Mouse (Mus musculus): ENCODE results near the gene Gm21962. TPM values are rescaled to one million over a fixed set of nuclear protein-coding genes. Genes with fewer than 3 reads are reported as not detected.
"Not testable (repeated sequence)": the region's sequence is repeated elsewhere in the genome, so short reads cannot be mapped to it uniquely, and the experiment has no call there.

Gene Gm21962
- not detected in 2 replicates for polyA plus RNA-seq (2014; fragmentation: Nextera tagmentation; extraction: Ambion mirVana)

DNA sequence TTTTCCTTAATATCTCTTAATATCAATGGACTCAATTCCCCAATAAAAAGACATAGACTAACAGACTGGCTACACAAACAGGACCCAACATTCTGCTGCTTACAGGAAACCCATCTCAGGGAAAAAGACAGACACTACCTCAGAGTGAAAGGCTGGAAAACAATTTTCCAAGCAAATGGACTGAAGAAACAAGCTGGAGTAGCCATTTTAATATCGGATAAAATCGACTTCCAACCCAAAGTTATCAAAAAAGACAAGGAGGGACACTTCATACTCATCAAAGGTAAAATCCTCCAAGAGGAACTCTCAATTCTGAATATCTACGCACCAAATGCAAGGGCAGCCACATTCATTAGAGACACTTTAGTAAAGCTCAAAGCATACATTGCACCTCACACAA is at the start of gene Gm21962:
Gene Gm21962, plus strand, starts transcription at position 301 of the 400 bp plus-strand sequence.
- not testable (repeated sequence) for H3K27me3 ChIP-seq (ENCODE audit: control insufficient read depth, insufficient read depth, low read length); H3K27ac ChIP-seq (ENCODE audit: low read depth, low read length); H3K36me3 ChIP-seq (ENCODE audit: control insufficient read depth, insufficient read depth, low read length); H3K4me1 ChIP-seq (ENCODE audit: control insufficient read depth, insufficient read depth, low read length); H3K4me3 ChIP-seq (ENCODE audit: low read depth, low read length); ATAC-seq (ENCODE audit: low read depth); H3K9ac ChIP-seq (replicated peaks; ENCODE audit: low read depth, low read length); H3K4me2 ChIP-seq (ENCODE audit: low read depth, low read length); H3K9me3 ChIP-seq (ENCODE audit: control insufficient read depth, low read length)
- WGBS: no CpG with 5 or more reads among the region's 3 CpGs

DNA sequence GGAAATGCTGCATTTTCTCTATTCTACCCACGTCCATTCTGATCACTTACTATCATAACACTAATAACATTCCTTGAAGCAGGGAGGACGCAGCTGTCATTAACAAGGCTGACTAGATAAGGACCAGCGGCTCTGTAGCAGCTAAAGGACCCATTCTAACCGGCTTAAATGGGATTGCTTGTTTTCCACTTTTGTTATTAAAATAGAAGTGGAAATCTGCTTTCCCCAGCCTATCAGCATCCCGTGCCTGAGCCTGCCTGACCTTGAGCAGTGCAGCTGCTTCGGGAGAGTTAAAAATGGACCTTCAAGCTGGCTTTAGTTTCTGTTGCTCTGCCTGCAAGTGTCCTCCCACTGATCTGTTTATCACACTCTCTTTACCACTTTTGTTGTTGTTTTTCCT is 49.2 kb upstream of the Gm21962 start:
- Histone ChIP-seq H3K27me3 (ENCODE audit: control insufficient read depth, insufficient read depth, low read length) (peaks cover 3% of the 10 kb centered on the region), H3K4me3 (ENCODE audit: low read depth, low read length) (no peak overlapping the region), H3K9ac (replicated peaks; ENCODE audit: low read depth, low read length) (no peak overlapping the region), H3K27ac (ENCODE audit: low read depth, low read length) (no peak overlapping the region), H3K36me3 (ENCODE audit: control insufficient read depth, insufficient read depth, low read length) (no peaks in the 10 kb centered on the region), H3K9me3 (ENCODE audit: control insufficient read depth, low read length) (no peaks in the 10 kb centered on the region), H3K4me1 (ENCODE audit: control insufficient read depth, insufficient read depth, low read length) (no peaks in the 10 kb centered on the region), H3K4me2 (ENCODE audit: low read depth, low read length) (no peak overlapping the region)
- 49% methylated on average over 6 of the region's 6 CpGs for WGBS
- no peak for ATAC-seq (ENCODE audit: low read depth)

DNA sequence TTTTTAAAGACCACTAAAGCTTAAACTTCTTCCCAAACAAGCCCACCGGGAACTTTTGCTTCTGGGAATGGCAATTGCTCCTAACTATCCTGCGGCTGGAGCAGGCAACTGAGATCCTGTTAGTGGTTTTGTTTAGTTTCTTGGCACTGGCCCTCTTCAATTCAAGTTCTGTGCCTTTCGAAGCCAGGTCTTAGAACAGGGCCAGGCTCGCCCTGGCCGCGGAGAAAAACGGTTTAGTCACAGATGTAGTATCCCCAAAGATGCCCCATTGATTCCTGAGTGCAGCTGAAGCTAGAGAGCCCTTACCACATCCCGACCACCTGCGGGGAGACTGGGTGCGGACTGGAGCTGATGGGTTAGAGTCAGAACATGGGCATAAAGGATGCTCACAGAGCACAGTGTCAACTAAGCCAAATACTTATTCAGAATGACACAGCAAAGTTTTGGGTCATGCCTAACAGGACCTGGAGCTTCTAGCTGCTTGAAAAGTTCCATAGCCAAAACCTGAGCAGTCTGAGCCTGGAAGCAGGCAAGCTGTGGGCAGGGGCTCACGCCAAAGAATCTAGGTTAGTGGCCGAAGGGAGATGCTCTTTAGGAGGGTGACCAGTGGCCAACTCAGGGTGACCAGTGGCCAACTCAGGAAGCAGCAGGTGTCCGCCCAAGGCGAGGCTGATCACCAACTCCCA is 48.3 kb upstream of the Gm21962 start:
- Histone ChIP-seq H3K36me3 (ENCODE audit: control insufficient read depth, insufficient read depth, low read length) (no peaks in the 10 kb centered on the region), H3K27me3 (ENCODE audit: control insufficient read depth, insufficient read depth, low read length) (peaks cover 3% of the 10 kb centered on the region), H3K9ac (replicated peaks; ENCODE audit: low read depth, low read length) (peak overlapping the region; percentile 50; the same call in 1 of the 2 replicates), H3K4me1 (ENCODE audit: control insufficient read depth, insufficient read depth, low read length) (no peaks in the 10 kb centered on the region), H3K27ac (ENCODE audit: low read depth, low read length) (no peak overlapping the region), H3K4me2 (ENCODE audit: low read depth, low read length) (peak overlapping the region; percentile 69), H3K9me3 (ENCODE audit: control insufficient read depth, low read length) (no peaks in the 10 kb centered on the region), H3K4me3 (ENCODE audit: low read depth, low read length) (peak overlapping the region; percentile 42)
- ATAC-seq (ENCODE audit: low read depth): peak; percentile 62
- WGBS: 27% methylated on average over 14 of the region's 14 CpGs

DNA sequence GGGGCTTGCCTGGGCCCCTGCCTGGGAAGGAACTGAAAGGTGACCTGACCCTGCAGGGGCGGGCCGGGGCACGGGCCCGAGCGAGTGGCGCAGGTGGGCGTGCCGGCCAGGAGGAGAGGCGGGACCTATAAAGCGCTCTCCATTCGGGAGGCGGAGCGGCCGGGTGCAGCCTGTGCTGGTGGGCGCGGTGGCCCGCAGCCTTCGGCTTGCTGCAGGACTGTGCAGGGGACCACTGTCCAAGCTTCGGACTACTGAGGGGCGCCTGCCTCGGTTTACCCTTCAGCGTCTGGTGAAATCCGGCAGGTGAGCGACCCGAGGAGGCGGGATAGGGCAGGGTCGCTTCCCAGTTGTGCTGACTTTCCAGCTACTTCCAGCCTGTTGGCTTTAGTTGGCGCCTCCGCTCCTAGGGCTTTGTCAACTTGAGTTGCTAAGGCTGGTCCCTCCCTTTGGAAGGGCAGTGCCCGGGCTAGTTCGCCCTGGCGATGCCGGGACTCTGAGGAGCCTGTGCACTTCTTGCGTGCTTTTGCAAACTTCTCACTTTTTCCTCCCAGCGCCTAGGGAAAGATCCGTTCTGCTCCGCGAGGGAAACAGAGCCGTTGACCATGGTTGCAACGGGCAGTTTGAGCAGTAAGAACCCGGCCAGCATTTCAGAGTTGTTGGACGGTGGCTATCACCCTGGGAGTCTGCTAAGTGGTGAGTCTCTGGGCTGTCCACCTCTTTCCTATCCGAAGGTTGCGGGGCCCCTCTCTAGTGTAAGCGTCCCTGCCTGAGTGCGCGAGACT is 47.6 kb upstream of the Gm21962 start:
- peak overlapping the region; percentile 69 for H3K4me2 ChIP-seq (ENCODE audit: low read depth, low read length)
- H3K4me1 ChIP-seq (ENCODE audit: control insufficient read depth, insufficient read depth, low read length): no peaks in the 10 kb centered on the region
- ATAC-seq (ENCODE audit: low read depth): peak; percentile 93
- WGBS: 1% methylated on average over 47 of the region's 47 CpGs
- peak overlapping the region; percentile 50 for H3K9ac ChIP-seq (replicated peaks; ENCODE audit: low read depth, low read length)
- H3K27me3 ChIP-seq (ENCODE audit: control insufficient read depth, insufficient read depth, low read length): peaks cover 3% of the 10 kb centered on the region
- H3K27ac ChIP-seq (ENCODE audit: low read depth, low read length): no peak overlapping the region
- peak overlapping the region; percentile 42 for H3K4me3 ChIP-seq (ENCODE audit: low read depth, low read length)
- no peaks in the 10 kb centered on the region for H3K9me3 ChIP-seq (ENCODE audit: control insufficient read depth, low read length)
- no peaks in the 10 kb centered on the region for H3K36me3 ChIP-seq (ENCODE audit: control insufficient read depth, insufficient read depth, low read length)

DNA sequence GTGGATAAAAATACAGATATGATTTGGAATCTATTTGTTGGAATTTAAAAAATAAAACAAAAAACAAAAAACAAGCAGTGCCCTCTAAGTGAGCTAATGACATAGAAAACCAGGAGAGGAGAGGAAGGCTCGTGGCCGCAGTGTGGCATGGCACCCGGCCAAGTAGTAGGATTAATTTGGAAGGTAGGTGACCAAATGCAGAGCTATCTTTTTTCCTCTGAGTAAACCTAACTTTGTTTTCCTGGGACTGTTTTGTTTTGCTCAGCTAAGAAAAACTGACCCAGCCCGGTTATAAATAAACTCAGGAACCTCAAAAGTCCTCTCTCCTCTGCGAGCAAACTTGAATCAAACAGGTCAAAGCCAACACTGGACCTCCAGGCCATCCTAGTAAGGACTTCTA is 46.3 kb upstream of the Gm21962 start:
- no peak for ATAC-seq (ENCODE audit: low read depth)
- H3K27me3 ChIP-seq (ENCODE audit: control insufficient read depth, insufficient read depth, low read length): peaks cover 3% of the 10 kb centered on the region
- H3K4me2 ChIP-seq (ENCODE audit: low read depth, low read length): peak overlapping the region; percentile 26; the same call in 1 of the 2 replicates
- peak overlapping the region; percentile 42; the same call in 1 of the 2 replicates for H3K4me3 ChIP-seq (ENCODE audit: low read depth, low read length)
- H3K36me3 ChIP-seq (ENCODE audit: control insufficient read depth, insufficient read depth, low read length): no peaks in the 10 kb centered on the region
- no peaks in the 10 kb centered on the region for H3K9me3 ChIP-seq (ENCODE audit: control insufficient read depth, low read length)
- H3K4me1 ChIP-seq (ENCODE audit: control insufficient read depth, insufficient read depth, low read length): no peaks in the 10 kb centered on the region
- no peak overlapping the region for H3K27ac ChIP-seq (ENCODE audit: low read depth, low read length)
- no peak overlapping the region for H3K9ac ChIP-seq (replicated peaks; ENCODE audit: low read depth, low read length)
- WGBS: 77% methylated on average over 5 of the region's 5 CpGs

DNA sequence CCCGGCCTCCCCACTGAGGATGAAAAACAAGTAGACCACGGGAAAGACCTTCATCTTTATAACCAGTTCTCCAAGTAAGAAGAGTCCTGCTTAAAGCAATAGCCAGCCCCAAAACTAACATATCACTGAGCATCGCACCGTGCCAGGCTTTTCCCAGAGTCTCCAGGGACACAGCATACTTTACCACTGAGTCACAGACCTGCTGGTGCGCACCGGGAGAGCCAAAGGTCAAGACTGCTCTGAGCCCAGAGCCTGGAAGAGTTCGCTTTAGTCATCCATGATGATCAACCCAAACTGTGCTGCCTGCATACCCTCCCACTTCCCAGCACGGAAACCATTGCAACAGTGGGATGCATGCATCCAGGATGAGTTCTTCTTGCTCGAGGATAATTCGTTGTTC is 37.6 kb upstream of the Gm21962 start:
- no peaks in the 10 kb centered on the region for H3K9me3 ChIP-seq (ENCODE audit: control insufficient read depth, low read length)
- H3K36me3 ChIP-seq (ENCODE audit: control insufficient read depth, insufficient read depth, low read length): no peaks in the 10 kb centered on the region
- H3K9ac ChIP-seq (replicated peaks; ENCODE audit: low read depth, low read length): no peak overlapping the region
- no peak overlapping the region for H3K27ac ChIP-seq (ENCODE audit: low read depth, low read length)
- no peaks in the 10 kb centered on the region for H3K27me3 ChIP-seq (ENCODE audit: control insufficient read depth, insufficient read depth, low read length)
- no peaks in the 10 kb centered on the region for H3K4me1 ChIP-seq (ENCODE audit: control insufficient read depth, insufficient read depth, low read length)
- ATAC-seq (ENCODE audit: low read depth): no peak
- no peak overlapping the region for H3K4me2 ChIP-seq (ENCODE audit: low read depth, low read length)
- H3K4me3 ChIP-seq (ENCODE audit: low read depth, low read length): no peak overlapping the region
- 93% methylated on average over 10 of the region's 10 CpGs for WGBS

DNA sequence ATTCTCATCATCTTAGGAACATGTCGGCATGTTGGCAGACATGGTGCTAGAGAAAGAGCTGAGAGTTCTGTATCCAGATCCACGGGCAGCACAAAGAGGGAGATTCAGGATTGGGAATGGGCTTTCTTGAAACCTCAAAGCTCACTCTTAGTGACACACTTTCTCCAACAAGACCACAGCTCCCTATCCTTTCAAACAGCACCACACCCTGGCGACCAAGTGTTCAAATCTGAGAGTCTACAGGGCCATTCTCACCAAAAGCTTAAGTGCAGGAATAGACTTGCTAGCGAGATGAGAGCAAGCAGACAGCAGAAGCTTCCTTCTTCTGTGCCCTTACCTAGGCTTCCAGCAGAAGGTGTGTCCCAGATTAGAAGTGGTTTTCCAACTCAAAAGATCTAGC is 34.8 kb upstream of the Gm21962 start:
- no peak overlapping the region for H3K4me3 ChIP-seq (ENCODE audit: low read depth, low read length)
- no peaks in the 10 kb centered on the region for H3K27me3 ChIP-seq (ENCODE audit: control insufficient read depth, insufficient read depth, low read length)
- no peaks in the 10 kb centered on the region for H3K4me1 ChIP-seq (ENCODE audit: control insufficient read depth, insufficient read depth, low read length)
- H3K4me2 ChIP-seq (ENCODE audit: low read depth, low read length): no peak overlapping the region
- no peak overlapping the region for H3K27ac ChIP-seq (ENCODE audit: low read depth, low read length)
- H3K9me3 ChIP-seq (ENCODE audit: control insufficient read depth, low read length): no peaks in the 10 kb centered on the region
- 86% methylated on average over 4 of the region's 4 CpGs for WGBS
- ATAC-seq (ENCODE audit: low read depth): no peak
- no peak overlapping the region for H3K9ac ChIP-seq (replicated peaks; ENCODE audit: low read depth, low read length)
- no peaks in the 10 kb centered on the region for H3K36me3 ChIP-seq (ENCODE audit: control insufficient read depth, insufficient read depth, low read length)

DNA sequence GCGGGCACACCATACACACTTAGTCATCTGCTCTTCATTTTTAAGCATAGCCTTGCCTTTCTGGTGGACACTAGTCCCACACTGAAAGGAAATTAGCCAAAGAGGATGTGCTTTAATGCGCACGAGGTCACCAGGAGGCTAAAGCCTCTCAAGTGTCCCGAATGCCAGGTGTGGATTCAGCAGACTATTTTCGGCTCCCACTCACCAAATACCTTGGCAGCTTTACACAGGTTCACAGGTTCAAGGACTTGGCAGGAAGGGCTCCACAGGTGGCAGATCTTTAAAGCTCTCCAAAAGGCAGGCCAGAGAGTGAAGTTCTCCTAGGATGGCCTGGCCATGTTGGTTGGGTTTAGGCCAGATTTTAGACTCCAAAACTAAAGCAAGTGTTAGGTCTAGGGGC is 30.1 kb upstream of the Gm21962 start:
- Histone ChIP-seq H3K27ac (ENCODE audit: low read depth, low read length) (no peak overlapping the region), H3K27me3 (ENCODE audit: control insufficient read depth, insufficient read depth, low read length) (no peaks in the 10 kb centered on the region), H3K9me3 (ENCODE audit: control insufficient read depth, low read length) (no peaks in the 10 kb centered on the region), H3K36me3 (ENCODE audit: control insufficient read depth, insufficient read depth, low read length) (no peaks in the 10 kb centered on the region), H3K4me1 (ENCODE audit: control insufficient read depth, insufficient read depth, low read length) (no peaks in the 10 kb centered on the region), H3K4me3 (ENCODE audit: low read depth, low read length) (no peak overlapping the region), H3K9ac (replicated peaks; ENCODE audit: low read depth, low read length) (no peak overlapping the region), H3K4me2 (ENCODE audit: low read depth, low read length) (no peak overlapping the region)
- ATAC-seq (ENCODE audit: low read depth): no peak
- 94% methylated on average over 5 of the region's 5 CpGs for WGBS

DNA sequence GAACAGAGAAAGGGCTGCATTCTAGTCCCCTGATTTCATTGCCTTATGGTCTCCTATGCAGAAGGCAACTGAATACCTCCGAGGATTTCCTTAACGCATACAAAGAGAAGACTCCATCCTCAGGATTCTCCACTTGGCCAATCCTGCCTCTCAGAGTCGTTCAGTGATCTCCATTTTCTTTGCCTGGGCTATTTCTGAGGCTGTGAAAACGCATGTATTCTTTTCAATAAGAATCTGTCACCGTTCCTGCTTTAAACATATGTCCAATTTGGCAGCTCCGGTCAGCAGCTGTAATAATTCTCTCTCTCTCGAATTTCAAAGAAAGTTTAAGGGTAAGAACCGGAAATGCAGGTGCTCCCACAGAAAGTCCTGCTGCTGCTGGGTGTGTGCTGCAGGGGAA is 29.2 kb upstream of the Gm21962 start:
- H3K27me3 ChIP-seq (ENCODE audit: control insufficient read depth, insufficient read depth, low read length): no peaks in the 10 kb centered on the region
- no peak overlapping the region for H3K4me2 ChIP-seq (ENCODE audit: low read depth, low read length)
- H3K27ac ChIP-seq (ENCODE audit: low read depth, low read length): no peak overlapping the region
- no peaks in the 10 kb centered on the region for H3K9me3 ChIP-seq (ENCODE audit: control insufficient read depth, low read length)
- no peak overlapping the region for H3K4me3 ChIP-seq (ENCODE audit: low read depth, low read length)
- H3K9ac ChIP-seq (replicated peaks; ENCODE audit: low read depth, low read length): no peak overlapping the region
- ATAC-seq (ENCODE audit: low read depth): no peak
- no peaks in the 10 kb centered on the region for H3K36me3 ChIP-seq (ENCODE audit: control insufficient read depth, insufficient read depth, low read length)
- 28% methylated on average over 8 of the region's 8 CpGs for WGBS
- H3K4me1 ChIP-seq (ENCODE audit: control insufficient read depth, insufficient read depth, low read length): no peaks in the 10 kb centered on the region
